Mouse (Mus musculus): ENCODE measurements around the gene Ip6k2.

GRCm38 (mm10) chr9:108747694-108748093 lies 35.9 kb upstream of the Ip6k2 start:
- no peak for TF ChIP-seq TAL1 (conservative IDR thresholded peaks at IDR 0.05; ENCODE audit: low read depth, low read length)
- no peak for TF ChIP-seq CTCF (IDR thresholded peaks at IDR 0.05; ENCODE audit: low read depth, low read length)
- TF ChIP-seq GATA1 (IDR thresholded peaks at IDR 0.05; ENCODE audit: borderline replicate concordance, low read length) = no peak
